Mouse (Mus musculus) liver, embryonic 16.5 days (tissue): ENCODE data around the gene Ano1. TPM values are rescaled to one million over a fixed set of nuclear protein-coding genes. Genes with fewer than 3 reads are reported as not detected.

Experiments used
- ATAC-seq: fragments of 200-750 bp; cut with Nextera tagmentation; 2 replicates; pipeline ENCODE4 v1.8.0; 2017; ENCODE audit warnings: low read depth, mild to moderate bottlenecking, moderate number of reproducible peaks, moderate library complexity
- H3K27ac ChIP-seq: fragments of 300-500 bp; sonication (generic); 2 replicates; pipeline ENCODE4 v1.5.1; 2014; ENCODE audit warnings: mild to moderate bottlenecking, low read length
- H3K27me3 ChIP-seq: fragments of 300-500 bp; sonication (generic); 2 replicates; pipeline ENCODE4 v1.6.1; 2014; ENCODE audit warnings: low read depth, low read length, mixed read lengths; ENCODE audit not compliant: control insufficient read depth, insufficient read depth
- H3K36me3 ChIP-seq: fragments of 300-500 bp; sonication (generic); 2 replicates; pipeline ENCODE4 v1.6.1; 2014; ENCODE audit warnings: mild to moderate bottlenecking; ENCODE audit not compliant: control insufficient read depth, insufficient read depth
- H3K4me1 ChIP-seq: fragments of 300-500 bp; sonication (generic); 2 replicates; pipeline ENCODE4 v1.6.1; 2014; ENCODE audit warnings: low read depth, low read length, mixed read lengths; ENCODE audit not compliant: control insufficient read depth
- H3K4me2 ChIP-seq: fragments of 300-500 bp; sonication (generic); 2 replicates; pipeline ENCODE4 v1.6.1; 2014; ENCODE audit warnings: low read depth, low read length, mixed read lengths
- H3K4me3 ChIP-seq: fragments of 300-500 bp; sonication (generic); 2 replicates; pipeline ENCODE4 v1.5.1; 2014; ENCODE audit warnings: low read depth, mild to moderate bottlenecking, low read length
- H3K9ac ChIP-seq: fragments of 300-500 bp; sonication (generic); 2 replicates; pipeline ENCODE4 v1.6.1; 2014; ENCODE audit warnings: low read depth, low read length
- H3K9me3 ChIP-seq: fragments of 300-500 bp; sonication (generic); replicated peaks from 2 replicates; pipeline ENCODE4 v1.6.1; 2016; ENCODE audit warnings: low read length; ENCODE audit not compliant: control insufficient read depth
- WGBS: fragments of 180-500 bp; shearing (Covaris S2); extraction: QIAGEN DNeasy Blood & Tissue Kit; methylation state at CpG from one replicate; pipeline ENCODE4 v1.1.7; 2014; ENCODE audit not compliant: insufficient replicate concordance; 5-methylcytosine and 5-hydroxymethylcytosine counted together
- polyA plus RNA-seq: library from polyadenylated mRNA; unstranded; fragments of >200 nt; fragmentation: Nextera tagmentation; extraction: Ambion mirVana; gene quantifications from 2 replicates; pipeline ENCODE4 v1.2.1, GENCODE M21; 2015

Gene Ano1
- polyA plus RNA-seq, 1 experiment from 2014 or later = 1.3 TPM

GRCm38 (mm10) chr7:144627606-144628333 lies 124.0 kb downstream of the Ano1 start:
- Histone ChIP-seq H3K4me3 (no peak overlapping the region), H3K4me2 (no peak overlapping the region), H3K27ac (no peak overlapping the region), H3K27me3 (no peaks in the 10 kb centered on the region), H3K36me3 (no peaks in the 10 kb centered on the region), H3K4me1 (no peaks in the 10 kb centered on the region), H3K9me3 (no peaks in the 10 kb centered on the region), H3K9ac (no peak overlapping the region)
- WGBS = 49% methylated on average over 13 of the region's 13 CpGs
- no peak for ATAC-seq

DNA sequence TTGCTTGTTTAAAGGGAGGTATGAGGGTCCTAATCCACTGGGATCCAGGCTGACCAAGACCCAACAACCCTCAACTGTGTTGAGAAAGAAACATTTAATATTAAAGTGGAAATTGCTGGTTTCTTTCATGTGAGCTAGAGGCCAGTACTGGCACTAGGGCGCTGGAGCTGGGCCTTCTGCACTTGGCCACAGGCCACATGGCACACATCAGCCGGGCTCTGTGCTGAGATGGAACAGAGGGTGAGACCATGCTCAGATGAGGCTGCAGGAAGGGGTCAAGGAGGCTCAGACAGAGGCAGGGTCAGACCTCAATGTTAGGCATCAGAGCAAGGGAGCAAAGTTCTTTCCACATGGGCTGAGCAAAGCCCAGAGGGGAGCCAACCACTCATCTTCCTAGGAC lies 125.7 kb downstream of the Ano1 start:
- no peak overlapping the region for H3K27ac ChIP-seq
- no peak overlapping the region for H3K4me2 ChIP-seq
- H3K4me3 ChIP-seq = no peak overlapping the region
- no peak for ATAC-seq
- WGBS = 56% methylated on average over 2 of the region's 2 CpGs
- H3K27me3 ChIP-seq = no peaks in the 10 kb centered on the region
- no peak overlapping the region for H3K9ac ChIP-seq
- H3K9me3 ChIP-seq = no peaks in the 10 kb centered on the region
- H3K36me3 ChIP-seq = no peaks in the 10 kb centered on the region
- no peaks in the 10 kb centered on the region for H3K4me1 ChIP-seq

- WGBS = 61% methylated on average over 22 of the region's 22 CpGs
- Histone ChIP-seq H3K4me1 (no peaks in the 10 kb centered on the region), H3K36me3 (no peaks in the 10 kb centered on the region), H3K9me3 (no peaks in the 10 kb centered on the region), H3K27me3 (no peaks in the 10 kb centered on the region), H3K4me2 (no peak overlapping the region), H3K9ac (no peak overlapping the region), H3K27ac (no peak overlapping the region), H3K4me3 (no peak overlapping the region)
- ATAC-seq = no peak
These were observed 130.8 kb downstream of the Ano1 start for GRCm38 (mm10) chr7:144620721-144621681.

DNA sequence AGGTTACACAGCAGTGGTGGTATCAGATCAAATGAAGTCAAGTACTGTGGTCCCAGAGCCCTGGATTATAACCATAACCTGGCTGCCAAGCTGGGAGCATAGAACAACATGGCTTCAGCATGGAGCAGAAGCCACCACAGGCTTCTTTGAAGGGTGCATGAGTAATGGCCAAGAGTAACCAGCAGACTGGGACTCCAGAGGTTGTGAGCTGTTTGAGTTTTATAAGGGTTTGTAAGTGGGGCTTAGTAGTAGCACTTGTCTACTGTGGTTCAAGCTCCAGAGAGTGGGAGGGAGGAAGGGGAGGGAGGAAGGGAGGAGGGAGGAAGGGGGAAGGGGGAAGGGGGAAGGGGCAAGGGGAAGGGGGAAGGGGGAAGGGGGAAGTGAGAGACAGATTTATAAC lies 131.5 kb downstream of the Ano1 start:
- no peak overlapping the region for H3K4me2 ChIP-seq
- no peak overlapping the region for H3K4me3 ChIP-seq
- H3K27ac ChIP-seq = no peak overlapping the region
- no peaks in the 10 kb centered on the region for H3K4me1 ChIP-seq
- no peak for ATAC-seq
- no peak overlapping the region for H3K9ac ChIP-seq
- no peaks in the 10 kb centered on the region for H3K27me3 ChIP-seq
- H3K9me3 ChIP-seq = no peaks in the 10 kb centered on the region
- H3K36me3 ChIP-seq = no peaks in the 10 kb centered on the region

DNA sequence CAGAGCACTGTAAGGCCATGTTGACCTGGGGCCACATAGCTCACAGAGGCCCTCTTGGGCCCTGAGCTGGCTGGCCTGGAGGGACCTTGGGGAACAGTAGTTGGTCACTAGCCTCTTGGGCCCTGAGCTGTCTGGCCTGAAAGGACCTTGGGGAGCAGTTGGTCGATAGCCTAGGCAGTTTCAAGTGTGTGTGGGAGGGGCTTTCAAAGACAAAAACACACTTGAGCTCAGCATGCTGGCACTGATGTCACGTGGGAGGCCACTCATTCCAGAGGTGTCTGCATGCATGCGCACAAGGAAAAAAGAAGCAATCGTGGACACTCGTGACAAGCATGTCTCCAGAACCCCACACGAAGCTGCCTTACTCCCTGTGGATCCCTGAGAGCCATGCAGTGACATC lies 136.4 kb downstream of the Ano1 start:
- no peaks in the 10 kb centered on the region for H3K27me3 ChIP-seq
- H3K4me3 ChIP-seq = no peak overlapping the region
- no peaks in the 10 kb centered on the region for H3K9me3 ChIP-seq
- no peak for ATAC-seq
- no peaks in the 10 kb centered on the region for H3K36me3 ChIP-seq
- H3K27ac ChIP-seq = no peak overlapping the region
- H3K4me2 ChIP-seq = no peak overlapping the region
- 65% methylated on average over 6 of the region's 6 CpGs for WGBS
- H3K9ac ChIP-seq = no peak overlapping the region
- H3K4me1 ChIP-seq = no peaks in the 10 kb centered on the region

DNA sequence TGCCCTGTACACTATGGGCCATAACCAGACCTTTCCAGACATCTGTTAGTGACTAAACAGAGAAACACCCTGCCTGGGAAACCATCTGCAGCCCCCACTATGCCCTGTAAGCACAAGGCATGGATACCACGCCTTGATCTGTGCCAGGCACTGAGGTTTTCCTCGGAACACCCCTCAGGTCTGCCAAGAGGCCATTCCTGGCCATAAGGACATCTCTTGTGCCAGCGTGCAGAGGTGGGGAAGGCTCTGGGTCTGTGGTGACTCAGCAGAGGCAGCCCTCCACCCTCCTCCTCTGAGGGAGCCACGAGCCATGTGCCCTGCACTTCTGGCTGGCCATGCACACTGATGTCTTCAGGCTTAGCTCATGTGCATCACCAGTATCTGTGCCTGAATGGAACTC lies 138.9 kb downstream of the Ano1 start:
- H3K4me1 ChIP-seq = no peaks in the 10 kb centered on the region
- H3K9me3 ChIP-seq = no peaks in the 10 kb centered on the region
- H3K36me3 ChIP-seq = no peaks in the 10 kb centered on the region
- H3K9ac ChIP-seq = no peak overlapping the region
- 41% methylated on average over 4 of the region's 4 CpGs for WGBS
- H3K4me2 ChIP-seq = no peak overlapping the region
- no peaks in the 10 kb centered on the region for H3K27me3 ChIP-seq
- no peak overlapping the region for H3K4me3 ChIP-seq
- no peak overlapping the region for H3K27ac ChIP-seq
- ATAC-seq = no peak

DNA sequence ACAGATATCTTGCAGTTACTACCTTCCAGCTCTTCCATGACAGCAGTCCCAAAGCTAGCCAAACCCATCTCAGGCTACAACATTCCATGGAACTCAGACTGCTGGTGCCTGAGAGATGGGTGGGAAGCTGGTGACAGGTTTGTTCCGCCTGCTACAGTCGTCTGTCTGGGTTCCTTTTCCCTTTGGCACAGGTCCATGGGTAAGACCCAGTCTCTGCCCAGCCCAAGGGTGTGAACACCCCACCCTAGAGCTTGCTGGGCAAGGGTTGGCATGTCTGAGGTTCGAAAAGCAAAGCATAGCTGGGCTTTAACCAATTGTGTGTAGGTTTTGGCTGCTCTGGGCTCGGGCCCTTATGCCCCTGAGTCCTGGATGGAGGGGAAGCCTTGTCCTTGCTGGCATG lies 139.4 kb downstream of the Ano1 start:
- no peaks in the 10 kb centered on the region for H3K27me3 ChIP-seq
- no peak overlapping the region for H3K4me3 ChIP-seq
- H3K36me3 ChIP-seq = no peaks in the 10 kb centered on the region
- no peaks in the 10 kb centered on the region for H3K4me1 ChIP-seq
- no peak overlapping the region for H3K9ac ChIP-seq
- no peaks in the 10 kb centered on the region for H3K9me3 ChIP-seq
- ATAC-seq = no peak
- H3K4me2 ChIP-seq = no peak overlapping the region
- 51% methylated on average over 4 of the region's 4 CpGs for WGBS
- no peak overlapping the region for H3K27ac ChIP-seq

- Histone ChIP-seq H3K4me1 (no peaks in the 10 kb centered on the region), H3K27ac (no peak overlapping the region), H3K27me3 (no peaks in the 10 kb centered on the region), H3K4me3 (no peak overlapping the region), H3K9me3 (no peaks in the 10 kb centered on the region), H3K36me3 (no peaks in the 10 kb centered on the region), H3K9ac (no peak overlapping the region), H3K4me2 (no peak overlapping the region)
- ATAC-seq = no peak
- 66% methylated on average over 16 of the region's 16 CpGs for WGBS
These were observed 140.2 kb downstream of the Ano1 start for GRCm38 (mm10) chr7:144611595-144611994.

DNA sequence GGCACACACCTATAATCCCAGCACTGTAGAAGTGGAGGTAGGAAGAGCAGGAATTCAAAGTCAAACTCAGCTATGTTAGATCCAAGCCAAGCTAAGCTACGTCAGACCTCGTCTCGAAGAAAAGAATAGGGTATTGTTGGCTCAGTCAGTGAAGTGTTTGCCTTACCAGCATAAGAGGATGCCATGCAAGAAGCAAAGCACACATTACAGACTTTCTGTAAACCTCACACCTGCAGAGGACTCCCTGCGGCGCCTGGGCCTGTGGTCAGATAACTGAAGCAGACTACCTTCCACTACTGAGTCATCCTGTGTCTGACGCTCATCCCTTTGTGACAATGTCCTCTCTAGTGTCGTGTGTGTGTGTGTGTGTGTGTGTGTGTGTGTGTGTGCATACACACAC lies 142.2 kb downstream of the Ano1 start:
- Histone ChIP-seq H3K9ac (no peak overlapping the region), H3K27ac (no peak overlapping the region), H3K4me2 (no peak overlapping the region), H3K36me3 (no peaks in the 10 kb centered on the region), H3K27me3 (no peaks in the 10 kb centered on the region), H3K4me3 (no peak overlapping the region), H3K9me3 (no peaks in the 10 kb centered on the region), H3K4me1 (no peaks in the 10 kb centered on the region)
- ATAC-seq = no peak
- 62% methylated on average over 7 of the region's 7 CpGs for WGBS
